Comparison of ENCODE assay signal across 14 mouse cellular contexts in genomic region chr3:72504281-72504680, GRCm38 (mm10).
DNase-seq lines count a peak whose midpoint lies in the region; ATAC-seq lines count a peak whose summit lies in the region.
"Had no signal": no experiment of that assay in that cellular context is flagged by ENCODE, and none has a peak within 500 bp of the region (broad histone marks: within the 10 kb centered on the region; RNA-seq: fewer than 3 reads in every experiment).

No protein-coding gene starts in this region.

- no peak overlapping the region for H3K9ac ChIP-seq in forebrain, embryonic 14.5 days (ENCODE audit: low read length)
- no peak overlapping the region for H3K9ac ChIP-seq in forebrain, embryonic 12.5 days
- no peak overlapping the region for H3K9ac ChIP-seq in midbrain, embryonic 12.5 days (replicated peaks)
- H3K9ac ChIP-seq in hindbrain, embryonic 16.5 days (ENCODE audit: low read depth, low read length), result no peak overlapping the region
- no peak overlapping the region for H3K9ac ChIP-seq in neural tube, embryonic 14.5 days (replicated peaks; ENCODE audit: low read depth, low read length)

- H3K9me3 ChIP-seq in forebrain, embryonic 14.5 days (replicated peaks; ENCODE audit: control insufficient read depth, low read length), result no peaks in the 10 kb centered on the region
- H3K9me3 ChIP-seq in forebrain, embryonic 12.5 days, result no peaks in the 10 kb centered on the region
- H3K9me3 ChIP-seq in midbrain, embryonic 12.5 days, result no peaks in the 10 kb centered on the region
- no peaks in the 10 kb centered on the region for H3K9me3 ChIP-seq in midbrain, embryonic 10.5 days (replicated peaks)
- no peaks in the 10 kb centered on the region for H3K9me3 ChIP-seq in hindbrain, embryonic 16.5 days (ENCODE audit: control insufficient read depth, low read length)
- H3K9me3 ChIP-seq in neural tube, embryonic 14.5 days (ENCODE audit: control insufficient read depth, low read length), result no peaks in the 10 kb centered on the region

- no peak overlapping the region for H3K27ac ChIP-seq in forebrain, embryonic 14.5 days (ENCODE audit: low read depth, low read length)
- H3K27ac ChIP-seq in forebrain, embryonic 12.5 days, result no peak overlapping the region
- no peak overlapping the region for H3K27ac ChIP-seq in midbrain, embryonic 12.5 days (replicated peaks)
- H3K27ac ChIP-seq in midbrain, embryonic 10.5 days (replicated peaks), result no peak overlapping the region
- no peak overlapping the region for H3K27ac ChIP-seq in hindbrain, embryonic 16.5 days (ENCODE audit: low read depth, low read length)
- H3K27ac ChIP-seq in neural tube, embryonic 14.5 days (ENCODE audit: low read depth, low read length), result no peak overlapping the region
- H3K27ac ChIP-seq: layer of hippocampus, adult 2 months had no signal

- no peaks in the 10 kb centered on the region for H3K36me3 ChIP-seq in forebrain, embryonic 14.5 days (ENCODE audit: control insufficient read depth, insufficient read depth, low read length)
- no peaks in the 10 kb centered on the region for H3K36me3 ChIP-seq in forebrain, embryonic 12.5 days (replicated peaks)
- no peaks in the 10 kb centered on the region for H3K36me3 ChIP-seq in midbrain, embryonic 12.5 days
- no peaks in the 10 kb centered on the region for H3K36me3 ChIP-seq in midbrain, embryonic 10.5 days
- H3K36me3 ChIP-seq in hindbrain, embryonic 16.5 days (ENCODE audit: control insufficient read depth, insufficient read depth, low read length), result no peaks in the 10 kb centered on the region
- H3K36me3 ChIP-seq in neural tube, embryonic 14.5 days (ENCODE audit: control insufficient read depth, insufficient read depth, low read length), result no peaks in the 10 kb centered on the region

- no peak overlapping the region for H3K4me2 ChIP-seq in forebrain, embryonic 14.5 days (ENCODE audit: low read length)
- no peak overlapping the region for H3K4me2 ChIP-seq in forebrain, embryonic 12.5 days
- H3K4me2 ChIP-seq in midbrain, embryonic 12.5 days (replicated peaks), result no peak overlapping the region
- H3K4me2 ChIP-seq in hindbrain, embryonic 16.5 days (ENCODE audit: low read length), result no peak overlapping the region
- H3K4me2 ChIP-seq in neural tube, embryonic 14.5 days (ENCODE audit: low read depth, low read length), result no peak overlapping the region

- no peak overlapping the region for H3K4me3 ChIP-seq in forebrain, embryonic 14.5 days (ENCODE audit: low read depth, low read length)
- H3K4me3 ChIP-seq in forebrain, embryonic 12.5 days (replicated peaks), result no peak overlapping the region
- H3K4me3 ChIP-seq in midbrain, embryonic 12.5 days, result no peak overlapping the region
- H3K4me3 ChIP-seq in midbrain, embryonic 10.5 days, result no peak overlapping the region
- H3K4me3 ChIP-seq in hindbrain, embryonic 16.5 days (ENCODE audit: low read length), result no peak overlapping the region
- H3K4me3 ChIP-seq in neural tube, embryonic 14.5 days (ENCODE audit: low read depth, low read length), result no peak overlapping the region
- H3K4me3 ChIP-seq: layer of hippocampus, adult 2 months had no signal

- 49% methylated on average over 4 of the region's 4 CpGs for WGBS in forebrain, embryonic 14.5 days
- 58% methylated on average over 4 of the region's 4 CpGs for WGBS in forebrain, embryonic 12.5 days
- WGBS in midbrain, embryonic 12.5 days, result 63% methylated on average over 4 of the region's 4 CpGs
- WGBS in midbrain, embryonic 10.5 days, result 70% methylated on average over 4 of the region's 4 CpGs
- 54% methylated on average over 4 of the region's 4 CpGs for WGBS in hindbrain, embryonic 16.5 days
- WGBS in neural tube, embryonic 14.5 days, result 24% methylated on average over 4 of the region's 4 CpGs

- ATAC-seq in forebrain, embryonic 14.5 days, result 0 out of 2 replicates have a peak, but pooled peaks have one; percentile 26
- ATAC-seq in forebrain, embryonic 12.5 days (ENCODE audit: low FRiP score), result no peak
- ATAC-seq in midbrain, embryonic 12.5 days (ENCODE audit: low FRiP score, low read depth), result 0 out of 2 replicates have a peak, but pooled peaks have one; percentile 41
- peak; percentile 72 for ATAC-seq in hindbrain, embryonic 16.5 days
- peak; percentile 87 for ATAC-seq in neural tube, embryonic 14.5 days (ENCODE audit: low read depth)

- no peaks in the 10 kb centered on the region for H3K4me1 ChIP-seq in forebrain, embryonic 14.5 days (ENCODE audit: control insufficient read depth, insufficient read depth, low read length)
- no peaks in the 10 kb centered on the region for H3K4me1 ChIP-seq in forebrain, embryonic 12.5 days
- no peaks in the 10 kb centered on the region for H3K4me1 ChIP-seq in midbrain, embryonic 12.5 days
- no peaks in the 10 kb centered on the region for H3K4me1 ChIP-seq in midbrain, embryonic 10.5 days
- no peaks in the 10 kb centered on the region for H3K4me1 ChIP-seq in hindbrain, embryonic 16.5 days (ENCODE audit: control insufficient read depth, insufficient read depth, low read depth, low read length)
- no peaks in the 10 kb centered on the region for H3K4me1 ChIP-seq in neural tube, embryonic 14.5 days (ENCODE audit: control insufficient read depth, insufficient read depth, low read length)

- H3K27me3 ChIP-seq in forebrain, embryonic 14.5 days (replicated peaks; ENCODE audit: control insufficient read depth, insufficient read depth, low read length), result no peaks in the 10 kb centered on the region
- no peaks in the 10 kb centered on the region for H3K27me3 ChIP-seq in forebrain, embryonic 12.5 days
- no peaks in the 10 kb centered on the region for H3K27me3 ChIP-seq in midbrain, embryonic 12.5 days
- no peaks in the 10 kb centered on the region for H3K27me3 ChIP-seq in midbrain, embryonic 10.5 days (ENCODE audit: low read depth, poor library complexity, severe bottlenecking)
- no peaks in the 10 kb centered on the region for H3K27me3 ChIP-seq in hindbrain, embryonic 16.5 days (replicated peaks; ENCODE audit: control insufficient read depth, insufficient read depth, low read length)
- no peaks in the 10 kb centered on the region for H3K27me3 ChIP-seq in neural tube, embryonic 14.5 days (ENCODE audit: control insufficient read depth, insufficient read depth, low read length)

- peak; percentile 14 for DNase-seq in forebrain, embryonic 14.5 days (ENCODE audit: low spot score)
- DNase-seq in midbrain, embryonic 10.5 days (ENCODE audit: low spot score), result no peak
- no peak for DNase-seq in heart, adult 9 months (ENCODE audit: low spot score in 2 of 2)
- DNase-seq in right cerebral cortex, adult 2 months (ENCODE audit: low spot score in 2 of 2), result no peak
- DNase-seq: B cell, adult 2 months; cerebellum, postnatal 25 days; lung, adult 2 months; lung, postnatal 4 days; thymus, adult 18-20 months had no signal
